Mouse (Mus musculus): ENCODE measurements around the gene Mgmt. TPM values are rescaled to one million over a fixed set of nuclear protein-coding genes. Genes with fewer than 3 reads are reported as not detected.

The Mgmt gene
- total RNA-seq, 1 experiment from 2014 or later, result 6.0 TPM

DNA sequence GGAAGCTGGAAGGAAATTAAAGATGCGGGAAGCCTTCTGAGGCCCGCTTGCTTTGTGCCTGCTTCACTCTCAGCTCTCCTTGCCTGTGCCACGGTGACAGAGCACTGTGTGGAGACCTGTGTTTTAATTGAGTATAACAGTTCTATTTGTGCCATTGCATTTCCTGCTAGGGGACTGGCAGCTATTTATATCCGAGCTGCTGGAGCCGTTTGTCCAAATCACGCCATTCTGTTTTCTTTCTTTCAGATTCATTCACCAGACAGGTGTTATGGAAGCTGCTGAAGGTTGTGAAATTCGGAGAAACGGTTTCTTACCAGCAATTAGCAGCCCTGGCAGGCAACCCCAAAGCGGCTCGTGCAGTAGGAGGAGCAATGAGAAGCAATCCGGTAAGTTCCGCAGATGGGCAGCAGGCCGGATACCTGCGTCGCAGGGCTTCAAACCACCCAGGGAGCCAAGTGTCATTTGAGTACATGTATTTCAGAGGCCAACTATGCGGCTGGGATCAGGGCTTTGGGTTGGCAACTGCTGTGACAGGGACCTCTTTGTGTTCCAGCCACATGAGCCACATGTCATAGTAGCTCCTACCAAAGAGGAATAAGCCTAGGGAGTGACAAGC is 226.9 kb downstream of the Mgmt start:
- no peak for DNase-seq

DNA sequence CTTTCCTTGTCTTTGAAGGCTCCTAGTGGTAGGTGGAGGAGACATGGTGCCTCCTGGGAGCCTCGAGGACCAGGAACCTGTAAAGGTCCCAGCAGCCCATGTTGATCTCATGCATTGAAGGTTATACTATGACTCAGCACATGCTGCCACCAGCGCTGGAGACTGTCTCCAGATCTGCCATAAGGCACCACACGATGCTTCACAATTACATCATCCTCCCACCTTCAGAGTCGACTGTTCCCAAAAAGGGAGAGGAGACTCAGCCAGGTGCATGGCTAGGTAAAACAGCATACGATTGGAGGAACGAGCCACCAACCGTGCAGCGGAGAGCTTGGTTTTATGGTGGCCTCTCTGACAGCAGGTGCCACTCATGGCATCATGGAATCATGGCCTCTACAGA is 234.3 kb downstream of the Mgmt start:
- DNase-seq, result no peak

DNA sequence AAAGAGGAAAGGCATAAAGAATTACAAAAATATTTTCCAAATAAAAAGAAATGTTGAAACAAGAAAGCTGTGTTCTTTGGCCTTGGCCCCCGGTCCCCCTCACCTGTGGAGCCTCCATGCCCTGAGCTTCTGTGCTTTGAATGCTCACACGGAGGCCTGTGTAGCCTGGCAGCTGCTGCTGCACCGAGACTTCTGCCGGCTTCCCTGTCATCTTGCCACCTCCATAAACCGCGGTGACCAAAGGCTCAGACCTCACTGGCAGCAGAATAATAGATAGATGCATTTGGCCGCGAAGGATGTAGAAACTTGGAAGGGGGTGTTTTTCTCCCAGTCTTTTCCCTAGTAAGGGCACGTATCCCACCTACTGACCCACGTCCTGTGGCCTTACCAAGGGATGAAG is 235.8 kb downstream of the Mgmt start:
- no peak for DNase-seq

DNA sequence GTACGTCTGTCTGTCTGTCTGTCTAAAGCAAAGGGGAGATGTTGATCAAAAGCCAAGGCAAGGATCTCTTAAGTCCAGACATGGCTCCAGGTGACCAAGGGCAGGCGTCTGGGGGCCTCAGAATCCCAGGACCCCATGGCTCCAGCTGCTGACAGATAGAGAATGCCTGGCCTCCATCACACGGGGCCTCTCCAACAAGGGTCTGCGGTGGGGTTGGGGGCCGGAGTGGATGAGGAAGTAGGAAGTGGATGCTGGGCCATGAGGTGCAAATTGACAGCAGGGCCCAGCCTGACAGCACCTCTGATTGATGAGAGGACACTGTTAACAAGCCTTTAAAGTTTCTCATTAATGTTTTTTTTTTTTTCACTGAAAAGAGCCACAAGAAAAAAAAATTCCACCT is 237.5 kb downstream of the Mgmt start:
- no peak for DNase-seq

DNA sequence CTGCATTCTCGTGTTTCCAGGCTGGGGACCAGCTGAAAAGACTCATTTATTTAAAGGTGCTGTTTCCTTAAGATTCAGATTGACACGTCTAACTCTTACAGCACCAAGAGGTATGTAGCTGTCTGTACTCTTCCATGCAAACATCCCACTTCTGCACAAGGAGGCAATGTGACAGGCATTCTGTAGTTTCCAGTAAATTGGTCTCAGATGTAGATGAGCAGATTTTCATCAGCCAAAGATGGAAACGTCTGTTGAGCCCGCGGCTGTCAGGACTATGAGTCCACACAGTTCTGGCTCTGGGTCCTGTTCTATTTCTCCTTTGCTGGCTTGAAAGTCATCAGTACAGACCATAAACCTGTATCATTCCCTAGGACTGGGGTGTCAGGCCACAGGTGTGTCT is 243.7 kb downstream of the Mgmt start:
- DNase-seq, result no peak

DNA sequence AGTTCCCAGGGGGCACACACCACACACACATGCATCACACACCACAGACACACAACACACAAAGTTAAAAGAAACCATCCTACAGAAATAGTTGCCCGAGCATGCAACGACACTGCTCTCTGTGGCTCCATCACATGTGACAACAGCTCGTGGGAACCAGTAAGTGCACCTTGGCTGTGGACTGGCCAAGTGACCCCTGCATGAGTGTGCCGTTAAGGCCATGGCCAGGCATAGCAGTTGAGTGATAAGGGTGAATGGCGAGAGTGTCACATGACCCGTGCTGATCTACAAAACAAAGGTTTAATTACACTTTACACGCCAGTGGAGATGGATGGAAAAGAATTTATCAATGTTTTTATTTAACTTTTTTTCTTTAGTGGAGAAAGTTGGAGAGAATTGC is 245.9 kb downstream of the Mgmt start:
- DNase-seq, result peak; percentile 23

DNA sequence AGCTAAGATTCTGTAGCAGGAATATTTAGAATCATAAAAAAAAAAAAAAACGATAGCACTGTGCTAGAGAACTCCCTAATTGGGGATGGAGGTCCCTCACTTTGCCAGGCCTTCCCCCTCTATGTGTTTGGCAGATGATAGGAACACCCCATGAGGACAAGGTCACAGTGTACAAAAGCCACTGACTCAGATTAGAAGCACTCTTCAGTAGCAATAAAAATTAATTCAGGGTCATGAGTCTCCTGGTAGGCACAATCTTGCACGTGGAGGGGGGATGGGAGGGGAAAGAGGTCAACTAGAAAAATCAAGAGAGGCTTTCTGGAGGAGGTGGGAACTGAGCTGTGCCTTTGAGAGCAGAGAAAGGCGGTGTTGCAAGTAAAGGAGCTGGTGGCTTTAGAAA is 247.0 kb downstream of the Mgmt start:
- DNase-seq, result peak; percentile 70

DNA sequence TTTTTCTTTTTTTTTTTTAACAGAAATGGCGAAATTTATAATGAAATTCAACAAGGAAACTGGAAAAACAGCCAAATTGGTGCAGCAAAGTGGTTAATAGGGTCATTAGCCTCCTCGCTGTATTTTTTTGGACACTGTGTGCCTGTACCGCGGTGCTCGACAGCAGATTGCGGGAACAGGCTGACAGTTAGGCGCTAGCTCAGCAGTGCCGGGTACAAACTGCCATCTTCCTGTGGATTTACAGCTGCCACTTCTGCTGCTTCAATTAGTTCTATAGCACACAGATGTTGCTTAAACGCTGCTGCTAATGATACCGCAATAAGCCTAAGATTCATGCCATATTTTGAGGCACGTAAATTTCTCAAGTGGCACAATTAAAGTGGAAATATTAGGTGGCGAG is 252.7 kb downstream of the Mgmt start:
- DNase-seq, result no peak

DNA sequence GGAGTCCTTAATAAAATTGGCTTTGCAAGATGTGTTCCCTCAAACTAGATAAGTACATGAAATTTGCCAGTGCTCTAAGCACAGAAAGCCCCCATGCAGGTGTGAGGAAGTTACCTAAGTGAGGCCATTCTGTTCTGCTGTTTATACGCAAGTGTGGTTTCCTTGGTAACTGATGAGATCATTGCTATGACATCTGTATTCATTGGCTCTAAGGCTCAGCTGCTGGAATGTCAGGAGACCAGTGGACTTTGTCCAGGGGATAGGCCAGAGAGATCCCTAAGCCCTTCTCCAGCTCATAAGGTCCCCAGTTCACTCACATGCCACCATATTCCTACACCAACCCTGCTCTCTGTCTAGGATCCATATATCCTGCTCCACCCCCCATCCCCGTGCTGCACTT is 257.4 kb downstream of the Mgmt start:
- no peak for DNase-seq

DNA sequence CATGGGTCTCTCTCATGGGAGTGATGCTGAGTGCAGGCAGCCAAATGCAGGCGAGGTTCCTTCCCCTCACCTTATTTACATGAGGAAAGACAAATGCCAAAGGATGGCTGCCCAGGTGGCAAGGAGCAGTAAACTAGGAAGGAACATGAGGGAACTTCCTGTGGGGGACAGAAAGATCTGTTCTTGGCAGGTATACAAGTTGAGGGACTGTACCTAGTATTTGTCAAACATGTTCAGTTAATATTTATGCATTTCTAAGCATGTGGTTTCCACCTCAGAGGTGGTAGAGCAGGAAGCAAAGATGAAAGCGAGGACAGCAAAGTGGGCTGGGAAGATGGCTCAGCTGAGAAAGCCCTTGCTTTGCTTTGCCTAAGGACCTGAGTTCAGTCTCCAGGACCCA is 260.2 kb downstream of the Mgmt start:
- no peak for DNase-seq

DNA sequence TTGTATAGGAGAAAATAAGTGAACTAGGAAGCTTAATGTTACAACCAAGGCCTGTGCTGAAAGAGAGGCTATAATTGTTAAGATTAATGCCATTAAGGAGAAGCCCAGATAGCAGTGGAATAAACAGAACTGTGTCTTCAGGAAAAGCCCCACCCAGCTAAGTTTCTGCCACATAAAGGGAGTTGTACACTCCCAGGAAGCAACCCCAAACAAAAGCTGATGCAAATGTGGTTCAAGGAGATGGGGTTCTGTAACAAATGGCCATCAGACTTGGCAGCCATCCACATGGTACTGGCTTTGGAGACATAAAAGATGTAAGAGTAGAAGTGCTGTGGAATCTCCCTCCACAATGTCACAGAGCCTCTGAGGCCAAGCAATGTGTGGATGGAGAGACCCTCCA is 264.7 kb downstream of the Mgmt start:
- no peak for DNase-seq

DNA sequence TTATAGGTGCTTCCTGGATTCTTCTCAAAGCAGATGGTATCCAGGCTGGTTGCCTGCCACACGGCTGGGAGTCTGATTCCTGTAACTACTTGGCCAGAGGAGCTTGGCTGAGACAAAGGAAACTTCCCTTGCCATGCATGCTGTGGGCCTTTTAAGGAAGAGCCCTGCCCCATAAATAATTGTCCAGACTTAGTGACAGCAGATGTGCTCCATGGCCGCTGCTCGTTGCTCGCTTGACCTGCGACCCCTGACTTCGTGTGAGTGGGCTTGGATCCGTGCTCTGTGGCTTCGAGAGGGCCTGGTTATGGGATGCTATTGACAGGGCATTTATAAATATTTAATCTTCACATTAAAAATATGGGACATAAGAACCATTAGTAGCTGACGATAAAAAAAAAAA is 277.9 kb downstream of the Mgmt start:
- no peak for DNase-seq
